Mouse (Mus musculus) stomach, embryonic 14.5 days (tissue): ENCODE data around the gene 4833439L19Rik. TPM values are rescaled to one million over a fixed set of nuclear protein-coding genes. Genes with fewer than 3 reads are reported as not detected.
A peak's percentile ranks its signal among the peaks of the same experiment; 100 is the strongest.

Experiments
- ATAC-seq: fragments of 200-750 bp; cut with Nextera tagmentation; 2 replicates; pipeline ENCODE4 v1.8.0; 2017; ENCODE audit warnings: low read depth, moderate TSS enrichment; ENCODE audit not compliant: insufficient number of reproducible peaks, insufficient read depth, low FRiP score
- H3K27ac ChIP-seq: fragments of 300-500 bp; sonication (generic); 2 replicates; pipeline ENCODE4 v1.5.1; 2014; ENCODE audit warnings: mild to moderate bottlenecking, low read length, moderate library complexity, mixed read lengths
- H3K27me3 ChIP-seq: fragments of 300-500 bp; sonication (generic); 2 replicates; pipeline ENCODE4 v1.6.1; 2014; ENCODE audit warnings: low read length, control low read depth, mixed read lengths; ENCODE audit not compliant: control insufficient read depth, insufficient read depth
- H3K36me3 ChIP-seq: fragments of 300-500 bp; sonication (generic); 2 replicates; pipeline ENCODE4 v1.6.1; 2014; ENCODE audit warnings: mild to moderate bottlenecking, control low read depth, low read length, moderate library complexity, mixed read lengths; ENCODE audit not compliant: control insufficient read depth, insufficient read depth
- H3K4me1 ChIP-seq: fragments of 300-500 bp; sonication (generic); 2 replicates; pipeline ENCODE4 v1.6.1; 2014; ENCODE audit warnings: low read length, control low read depth, mixed read lengths; ENCODE audit not compliant: control insufficient read depth, insufficient read depth
- H3K4me2 ChIP-seq: fragments of 300-500 bp; sonication (generic); replicated peaks from 2 replicates; pipeline ENCODE4 v1.6.1; 2014; ENCODE audit warnings: low read depth, low read length, control low read depth
- H3K4me3 ChIP-seq: fragments of 300-500 bp; sonication (generic); 2 replicates; pipeline ENCODE4 v1.5.1; 2014; ENCODE audit warnings: low read depth, low read length, control low read depth
- H3K9ac ChIP-seq: fragments of 300-500 bp; sonication (generic); replicated peaks from 2 replicates; pipeline ENCODE4 v1.6.1; 2014; ENCODE audit warnings: low read depth, mild to moderate bottlenecking, control low read depth, low read length, moderate library complexity, mixed read lengths
- H3K9me3 ChIP-seq: fragments of 300-500 bp; sonication (generic); 2 replicates; pipeline ENCODE4 v1.6.1; 2016; ENCODE audit warnings: low read depth, low read length, control low read depth; ENCODE audit not compliant: control insufficient read depth
- WGBS: fragments of 180-500 bp; shearing (Covaris S2); extraction: QIAGEN DNeasy Blood & Tissue Kit; methylation state at CpG from one replicate; pipeline ENCODE4 v1.1.7; 2014; 5-methylcytosine and 5-hydroxymethylcytosine counted together
- polyA plus RNA-seq: library from polyadenylated mRNA; unstranded; fragments of >200 nt; fragmentation: Nextera tagmentation; extraction: Ambion mirVana; gene quantifications from 2 replicates; pipeline ENCODE4 v1.2.1, GENCODE M21; 2014

The 4833439L19Rik gene
- polyA plus RNA-seq, 1 experiment from 2014 or later: 129 TPM

- no peak for ATAC-seq
- H3K4me1 ChIP-seq: peaks cover 7% of the 10 kb centered on the region; the same call in 1 of the 2 replicates
- no peak overlapping the region for H3K9ac ChIP-seq
- H3K4me2 ChIP-seq: no peak overlapping the region
- no peak overlapping the region for H3K27ac ChIP-seq
- H3K4me3 ChIP-seq: no peak overlapping the region
- no peaks in the 10 kb centered on the region for H3K27me3 ChIP-seq
- no peaks in the 10 kb centered on the region for H3K9me3 ChIP-seq
- WGBS: 69% methylated on average over 5 of the region's 5 CpGs
- no peaks in the 10 kb centered on the region; the same call in 1 of the 2 replicates for H3K36me3 ChIP-seq
These were observed 40.2 kb upstream of the 4833439L19Rik start for GRCm38 (mm10) chr13:54605426-54605825.

DNA sequence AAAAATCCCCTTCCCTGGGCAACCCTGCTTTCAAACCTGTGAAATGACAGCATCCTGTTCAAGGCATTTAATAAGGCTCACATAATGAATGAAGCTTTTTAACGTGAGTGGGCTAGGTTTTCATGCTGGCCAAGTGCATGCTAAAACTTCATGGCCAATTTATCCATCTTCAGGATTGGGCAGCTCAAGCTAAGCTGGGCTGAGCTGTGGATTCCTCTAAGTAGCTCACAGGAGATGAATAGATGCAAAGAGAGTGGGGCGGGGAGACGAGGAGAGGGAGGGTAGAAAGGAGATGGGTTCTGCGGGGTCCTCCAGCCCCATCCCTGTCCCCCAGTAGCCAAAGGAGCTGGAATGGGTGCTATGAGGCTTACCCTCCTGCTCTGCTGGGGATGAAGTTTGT is 39.0 kb upstream of the 4833439L19Rik start:
- Histone ChIP-seq H3K36me3 (no peaks in the 10 kb centered on the region; the same call in 1 of the 2 replicates), H3K4me2 (no peak overlapping the region), H3K9ac (no peak overlapping the region), H3K4me3 (no peak overlapping the region), H3K27ac (no peak overlapping the region), H3K4me1 (peaks cover 5% of the 10 kb centered on the region; the same call in 1 of the 2 replicates), H3K27me3 (no peaks in the 10 kb centered on the region), H3K9me3 (no peaks in the 10 kb centered on the region)
- WGBS: 61% methylated on average over 4 of the region's 4 CpGs
- no peak for ATAC-seq

- Histone ChIP-seq H3K27me3 (no peaks in the 10 kb centered on the region), H3K9ac (no peak overlapping the region), H3K9me3 (no peaks in the 10 kb centered on the region), H3K4me1 (no peaks in the 10 kb centered on the region), H3K4me2 (no peak overlapping the region), H3K4me3 (no peak overlapping the region), H3K27ac (no peak overlapping the region), H3K36me3 (no peaks in the 10 kb centered on the region; the same call in 1 of the 2 replicates)
- no peak for ATAC-seq
These were observed 38.3 kb upstream of the 4833439L19Rik start for GRCm38 (mm10) chr13:54603501-54603900.

- no peak for ATAC-seq
- 48% methylated on average over 3 of the region's 3 CpGs for WGBS
- Histone ChIP-seq H3K9me3 (no peaks in the 10 kb centered on the region), H3K9ac (no peak overlapping the region), H3K4me3 (no peak overlapping the region), H3K4me2 (no peak overlapping the region), H3K4me1 (no peaks in the 10 kb centered on the region), H3K27ac (no peak overlapping the region), H3K36me3 (peaks cover 3% of the 10 kb centered on the region), H3K27me3 (no peaks in the 10 kb centered on the region)
These were observed 37.4 kb upstream of the 4833439L19Rik start for GRCm38 (mm10) chr13:54602639-54603111.

GRCm38 (mm10) chr13:54598622-54599143 is 33.4 kb upstream of the 4833439L19Rik start:
- no peak overlapping the region for H3K9ac ChIP-seq
- H3K9me3 ChIP-seq: no peaks in the 10 kb centered on the region
- H3K36me3 ChIP-seq: peaks cover 3% of the 10 kb centered on the region; the same call in 1 of the 2 replicates
- 88% methylated on average over 12 of the region's 12 CpGs for WGBS
- H3K27me3 ChIP-seq: no peaks in the 10 kb centered on the region
- ATAC-seq: no peak
- no peaks in the 10 kb centered on the region for H3K4me1 ChIP-seq
- H3K4me2 ChIP-seq: no peak overlapping the region
- no peak overlapping the region for H3K4me3 ChIP-seq
- H3K27ac ChIP-seq: no peak overlapping the region

- Histone ChIP-seq H3K4me1 (no peaks in the 10 kb centered on the region), H3K36me3 (peaks cover 8% of the 10 kb centered on the region; the same call in 1 of the 2 replicates), H3K27me3 (no peaks in the 10 kb centered on the region), H3K27ac (no peak overlapping the region), H3K4me2 (no peak overlapping the region), H3K4me3 (no peak overlapping the region), H3K9ac (no peak overlapping the region), H3K9me3 (no peaks in the 10 kb centered on the region)
- ATAC-seq: no peak
- 55% methylated on average over 5 of the region's 5 CpGs for WGBS
These were observed 31.6 kb upstream of the 4833439L19Rik start for GRCm38 (mm10) chr13:54596870-54597269.

GRCm38 (mm10) chr13:54596107-54596690 is 31.0 kb upstream of the 4833439L19Rik start:
- H3K27me3 ChIP-seq: no peaks in the 10 kb centered on the region
- H3K4me1 ChIP-seq: no peaks in the 10 kb centered on the region
- no peak overlapping the region for H3K9ac ChIP-seq
- no peak overlapping the region for H3K27ac ChIP-seq
- no peak overlapping the region for H3K4me2 ChIP-seq
- peaks cover 8% of the 10 kb centered on the region; the same call in 1 of the 2 replicates for H3K36me3 ChIP-seq
- H3K4me3 ChIP-seq: no peak overlapping the region
- ATAC-seq: peak; percentile 31; the same call in 1 of the 2 replicates
- WGBS: 62% methylated on average over 8 of the region's 8 CpGs
- H3K9me3 ChIP-seq: no peaks in the 10 kb centered on the region

- H3K4me3 ChIP-seq: no peak overlapping the region
- H3K9ac ChIP-seq: no peak overlapping the region
- H3K4me2 ChIP-seq: no peak overlapping the region
- peaks cover 8% of the 10 kb centered on the region; the same call in 1 of the 2 replicates for H3K36me3 ChIP-seq
- no peak overlapping the region for H3K27ac ChIP-seq
- H3K4me1 ChIP-seq: no peaks in the 10 kb centered on the region
- 84% methylated on average over 11 of the region's 11 CpGs for WGBS
- ATAC-seq: no peak
- no peaks in the 10 kb centered on the region for H3K27me3 ChIP-seq
- H3K9me3 ChIP-seq: no peaks in the 10 kb centered on the region
These were observed 28.4 kb upstream of the 4833439L19Rik start for GRCm38 (mm10) chr13:54593617-54594016.
